Mouse (Mus musculus) cerebellum, adult 11 months (tissue): ENCODE data around the gene Bola2.
"Not testable (repeated sequence)": the region's sequence is repeated elsewhere in the genome, so short reads cannot be mapped to it uniquely, and the experiment has no call there.

Experiments used
- DNase-seq: peaks from one replicate; pipeline ENCODE4 v3.0.0; 2022

Gene Bola2

GRCm38 (mm10) chr7:126710266-126710665 lies 15.1 kb downstream of the Bola2 start:
- DNase-seq = no peak

DNA sequence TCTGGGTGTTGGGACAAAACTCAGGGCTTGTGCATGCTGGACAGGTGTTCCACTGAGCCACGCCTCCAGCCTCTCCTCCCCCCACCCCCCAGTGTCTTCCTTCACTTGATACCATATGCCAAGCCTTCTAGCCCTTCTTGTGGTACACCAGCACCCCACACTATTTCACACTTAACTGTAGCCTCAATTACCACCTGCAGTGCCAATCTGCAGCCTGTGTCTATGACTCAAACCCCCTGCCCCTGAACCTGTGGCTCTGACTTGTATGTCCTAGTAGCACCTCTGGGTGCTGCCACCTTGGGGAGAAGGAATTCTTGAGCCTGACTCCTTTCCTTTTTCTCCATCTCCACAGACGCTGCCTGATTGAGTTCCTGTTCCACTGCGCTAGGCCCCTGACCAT lies 16.7 kb downstream of the Bola2 start:
- no peak for DNase-seq

- DNase-seq = no peak
These were observed 20.5 kb downstream of the Bola2 start for GRCm38 (mm10) chr7:126715679-126716078.

DNA sequence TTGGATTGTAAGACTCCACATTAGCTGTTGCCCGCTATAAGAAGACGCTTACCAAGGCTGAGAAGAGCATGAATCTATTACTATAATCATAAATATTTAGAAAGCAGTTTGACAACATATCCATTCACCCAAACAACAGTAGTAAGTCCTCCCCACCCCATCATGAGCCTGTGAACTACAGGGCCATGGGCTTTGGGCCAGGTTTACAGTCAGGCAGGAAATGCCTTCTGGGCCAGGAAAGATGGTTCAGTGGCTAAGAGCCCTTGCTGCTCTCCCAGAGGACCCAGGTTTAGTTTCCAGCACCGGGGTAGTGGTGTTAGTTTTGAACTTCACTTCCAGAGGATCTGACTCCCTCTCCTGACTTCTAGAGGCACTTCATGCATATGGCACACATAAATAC lies 22.4 kb downstream of the Bola2 start:
- DNase-seq = no peak

DNA sequence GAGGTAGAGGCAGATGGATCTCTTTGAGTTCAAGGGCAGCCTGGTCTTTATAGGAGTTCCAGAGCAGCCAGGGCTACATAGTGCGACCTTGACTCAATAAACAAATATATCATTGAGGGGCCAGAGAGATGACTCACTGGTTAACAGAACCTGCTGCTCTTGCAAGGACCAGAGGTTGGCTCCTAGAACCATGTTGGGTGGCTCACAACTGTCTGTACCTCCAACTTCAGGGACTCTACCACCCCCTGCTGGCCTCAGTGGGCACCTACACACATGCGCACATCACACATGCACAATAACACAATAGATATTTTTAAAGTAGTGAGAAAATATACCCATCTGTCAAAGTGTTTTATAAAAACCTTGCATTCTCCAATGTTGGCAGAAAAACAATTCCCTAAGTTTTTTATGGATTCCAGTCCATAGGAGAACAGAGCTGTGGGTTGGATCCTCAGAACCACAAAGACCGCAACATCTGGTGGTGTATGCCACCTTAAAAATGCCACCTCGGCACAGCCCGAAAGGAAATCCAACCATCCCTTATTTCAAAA lies 23.7 kb downstream of the Bola2 start:
- no peak for DNase-seq

DNA sequence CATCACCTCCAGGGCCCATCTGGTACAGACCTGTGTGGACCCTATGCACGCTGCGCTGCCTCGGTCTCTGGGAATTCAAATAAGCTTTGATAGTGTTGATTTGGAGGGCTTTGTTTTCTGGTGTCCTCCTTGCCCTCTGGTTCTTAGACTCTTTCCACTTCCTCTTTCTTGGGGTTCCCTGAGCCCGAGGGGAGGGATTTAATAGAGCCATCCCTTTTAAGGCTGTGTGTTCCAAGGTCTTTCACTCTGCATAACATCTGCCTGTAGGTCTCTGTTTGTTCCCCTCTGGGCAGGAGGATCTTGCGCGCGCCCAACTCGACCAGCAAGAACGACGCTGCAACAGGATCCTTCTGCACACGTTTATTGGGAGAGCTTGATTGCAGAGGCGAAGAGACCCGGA lies 26.4 kb downstream of the Bola2 start:
- DNase-seq = no peak

DNA sequence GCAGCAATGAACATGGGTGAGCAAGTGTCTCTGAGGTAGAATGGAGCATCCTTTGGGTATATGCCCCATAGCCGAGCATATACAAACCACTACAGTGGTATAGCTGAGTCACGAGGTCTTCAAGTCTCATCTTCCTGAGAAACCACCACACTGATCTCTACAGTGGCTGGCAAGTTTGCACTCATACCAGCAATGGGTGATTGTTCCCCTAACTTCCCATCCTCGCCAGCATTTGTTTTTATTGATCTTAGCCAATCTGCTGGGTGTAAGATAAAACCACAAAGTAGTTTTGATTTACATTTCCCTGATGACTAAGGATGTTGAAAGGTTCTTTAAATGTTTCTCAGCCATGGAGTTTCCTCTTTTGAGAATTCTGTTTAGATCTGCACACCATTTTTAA lies 29.9 kb downstream of the Bola2 start:
- DNase-seq = no peak

GRCm38 (mm10) chr7:126725667-126726066 lies 30.5 kb downstream of the Bola2 start:
- no peak for DNase-seq

DNA sequence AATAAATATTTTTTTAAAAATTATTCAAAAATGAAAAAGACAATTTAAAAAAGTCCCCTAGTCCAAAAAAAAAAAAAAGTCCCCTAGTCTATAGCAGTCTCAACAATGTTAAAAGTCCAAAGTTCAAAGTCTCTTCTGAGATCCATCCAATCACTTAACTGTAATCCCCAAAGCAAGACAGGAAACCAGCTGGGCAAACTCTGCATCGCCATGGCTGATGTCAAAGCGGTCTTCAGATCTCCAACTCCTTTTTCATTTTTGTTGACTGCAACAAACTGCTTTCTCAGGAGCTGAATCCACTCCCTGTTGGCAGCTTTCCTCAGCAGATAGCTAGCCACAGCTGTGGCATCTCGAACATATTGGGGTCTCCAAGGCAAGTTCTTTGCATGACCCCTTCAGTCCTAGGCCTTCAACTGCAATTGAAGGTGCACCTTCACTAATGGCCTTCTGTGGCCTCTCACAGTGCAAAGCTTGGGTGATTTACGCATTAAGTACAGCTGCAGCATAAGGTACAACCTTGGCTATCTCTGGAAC lies 35.1 kb downstream of the Bola2 start:
- not testable (repeated sequence) for DNase-seq

- no peak for DNase-seq
These were observed 40.9 kb downstream of the Bola2 start for GRCm38 (mm10) chr7:126736122-126736521.

GRCm38 (mm10) chr7:126739551-126739950 lies 44.4 kb downstream of the Bola2 start:
- no peak for DNase-seq

- DNase-seq = no peak
These were observed 45.0 kb downstream of the Bola2 start for GRCm38 (mm10) chr7:126740132-126740735.

DNA sequence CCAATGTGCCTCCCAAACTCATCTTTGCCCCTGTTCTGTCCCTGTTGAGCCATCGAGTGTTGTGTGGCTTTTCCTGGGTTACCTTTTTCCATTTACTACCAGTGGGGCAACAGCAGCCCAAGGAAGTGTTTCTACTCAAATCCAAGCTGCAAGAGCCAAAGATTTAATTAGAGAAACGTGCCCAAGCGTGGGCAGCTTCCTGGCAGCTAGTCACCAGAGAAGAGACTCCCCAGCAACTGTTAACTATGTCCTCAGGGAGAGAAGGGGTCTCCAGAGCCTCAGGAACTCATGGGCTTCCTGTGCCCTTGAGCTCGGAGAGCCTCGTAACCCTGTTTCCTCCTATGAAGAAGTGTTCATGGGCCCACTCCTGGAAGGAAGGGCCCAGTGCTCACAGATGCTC lies 45.8 kb downstream of the Bola2 start:
- no peak for DNase-seq

GRCm38 (mm10) chr7:126741452-126741851 lies 46.3 kb downstream of the Bola2 start:
- DNase-seq = no peak

DNA sequence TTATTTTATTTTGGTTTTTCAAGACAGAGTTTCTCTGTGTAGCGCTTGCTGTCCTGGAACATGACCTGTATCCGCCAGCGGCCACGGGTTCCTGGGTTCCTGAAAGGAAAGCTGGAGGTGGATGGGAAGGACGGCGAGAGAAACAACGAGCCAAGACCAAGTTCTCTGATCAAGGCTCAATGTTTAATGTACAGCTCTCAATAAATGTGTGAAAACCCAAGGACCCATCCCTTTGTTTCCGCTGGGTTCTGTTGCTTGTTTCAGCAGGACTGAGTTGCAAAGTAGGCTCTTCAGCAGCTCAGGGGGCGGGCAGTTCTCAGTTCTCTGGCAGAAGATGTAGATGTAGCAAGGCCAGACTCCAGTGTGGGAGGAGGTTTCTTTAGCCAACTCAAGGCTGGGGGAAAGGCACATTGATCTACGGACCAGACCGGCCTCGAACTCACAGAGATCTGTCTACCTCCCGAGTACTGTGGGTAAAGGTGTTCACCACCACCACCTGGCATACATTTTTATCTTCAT lies 46.8 kb downstream of the Bola2 start:
- no peak for DNase-seq

DNA sequence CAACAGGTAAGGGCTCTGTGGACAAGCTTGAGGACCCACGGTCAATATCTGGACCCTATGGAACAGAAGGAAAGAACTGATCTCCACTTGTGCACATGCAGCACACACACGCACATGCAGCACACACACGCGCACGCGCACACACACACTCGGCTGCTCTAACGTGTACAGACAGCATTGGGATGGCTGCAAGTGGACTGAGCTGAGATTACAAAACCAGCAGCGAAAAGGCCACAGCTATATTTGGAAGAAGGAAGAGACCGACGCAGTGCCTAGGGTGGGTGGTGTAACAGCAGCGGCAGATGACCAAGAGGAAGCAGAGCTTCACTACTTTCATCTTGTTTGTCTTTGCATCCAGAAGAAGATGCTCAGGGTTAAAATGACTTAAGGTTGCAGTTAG lies 50.9 kb downstream of the Bola2 start:
- no peak for DNase-seq

- no peak for DNase-seq
These were observed 51.6 kb downstream of the Bola2 start for GRCm38 (mm10) chr7:126746798-126747197.

DNA sequence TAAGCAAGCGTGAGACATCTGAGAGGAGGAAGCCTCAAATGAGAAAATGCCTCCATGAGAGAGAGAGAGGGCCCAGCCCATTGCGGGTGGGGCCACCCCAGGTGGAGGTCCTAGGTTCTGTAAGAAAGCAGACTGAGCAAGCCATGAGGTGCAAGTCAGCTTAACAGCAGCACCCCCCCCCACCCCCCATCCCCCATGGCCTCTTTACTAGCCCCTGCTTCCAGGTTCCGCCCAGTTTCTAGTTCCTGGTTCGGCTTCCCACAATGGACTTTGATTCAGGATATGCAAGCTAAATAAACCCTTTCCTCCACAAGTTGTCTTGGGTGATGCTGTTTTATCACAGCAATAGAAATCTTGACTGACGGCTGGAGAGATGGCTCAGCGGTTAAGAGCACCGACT lies 53.6 kb downstream of the Bola2 start:
- DNase-seq = no peak
